Mouse (Mus musculus) heart, embryonic 11.5 days (tissue): Measurements from ENCODE around the gene Heg1. TPM values are rescaled to one million over a fixed set of nuclear protein-coding genes. Genes with fewer than 3 reads are reported as not detected.

ENCODE experiments used
- ATAC-seq: fragments of 200-750 bp; cut with Nextera tagmentation; replicated peaks from 2 replicates; pipeline ENCODE4 v1.8.0; 2017; ENCODE audit warnings: moderate library complexity; ENCODE audit not compliant: insufficient number of reproducible peaks, low FRiP score, low TSS enrichment
- H3K27ac ChIP-seq: fragments of 300-500 bp; sonication (generic); 2 replicates; pipeline ENCODE4 v1.5.1; 2014; ENCODE audit warnings: mild to moderate bottlenecking, low read depth, low read length
- H3K27me3 ChIP-seq: fragments of 300-500 bp; sonication (generic); 2 replicates; pipeline ENCODE4 v1.6.1; 2014; ENCODE audit warnings: mild to moderate bottlenecking, low read length, mixed read lengths; ENCODE audit not compliant: control insufficient read depth, insufficient read depth
- H3K36me3 ChIP-seq: fragments of 300-500 bp; sonication (generic); 2 replicates; pipeline ENCODE4 v1.6.1; 2014; ENCODE audit warnings: mild to moderate bottlenecking, low read length, moderate library complexity, mixed read lengths; ENCODE audit not compliant: control insufficient read depth, insufficient read depth
- H3K4me1 ChIP-seq: fragments of 300-500 bp; sonication (generic); 2 replicates; pipeline ENCODE4 v1.6.1; 2014; ENCODE audit warnings: low read length; ENCODE audit not compliant: control insufficient read depth, insufficient read depth
- H3K4me2 ChIP-seq: fragments of 300-500 bp; sonication (generic); 2 replicates; pipeline ENCODE4 v1.6.1; 2014; ENCODE audit warnings: mild to moderate bottlenecking, moderate library complexity
- H3K4me3 ChIP-seq: fragments of 300-500 bp; sonication (generic); 2 replicates; pipeline ENCODE4 v1.5.1; 2014; ENCODE audit warnings: low read depth, low read length
- H3K9ac ChIP-seq: fragments of 300-500 bp; sonication (generic); 2 replicates; pipeline ENCODE4 v1.6.1; 2014; ENCODE audit warnings: mild to moderate bottlenecking, low read depth, low read length, moderate library complexity
- H3K9me3 ChIP-seq: fragments of 300-500 bp; sonication (generic); replicated peaks from 2 replicates; pipeline ENCODE4 v1.6.1; 2016; ENCODE audit warnings: low read length; ENCODE audit not compliant: control insufficient read depth
- WGBS: fragments of 180-500 bp; shearing (Covaris S2); extraction: QIAGEN DNeasy Blood & Tissue Kit; methylation state at CpG from one replicate; pipeline ENCODE4 v1.1.7; 2014; ENCODE audit not compliant: insufficient replicate concordance; 5-methylcytosine and 5-hydroxymethylcytosine counted together
- polyA plus RNA-seq: library from polyadenylated mRNA; unstranded; fragments of >200 nt; fragmentation: Nextera tagmentation; extraction: Ambion mirVana; gene quantifications from 2 replicates; pipeline ENCODE4 v1.2.1, GENCODE M21; 2014

Heg1 gene
- polyA plus RNA-seq, 1 experiment from 2014 or later, result 31.3 TPM

DNA sequence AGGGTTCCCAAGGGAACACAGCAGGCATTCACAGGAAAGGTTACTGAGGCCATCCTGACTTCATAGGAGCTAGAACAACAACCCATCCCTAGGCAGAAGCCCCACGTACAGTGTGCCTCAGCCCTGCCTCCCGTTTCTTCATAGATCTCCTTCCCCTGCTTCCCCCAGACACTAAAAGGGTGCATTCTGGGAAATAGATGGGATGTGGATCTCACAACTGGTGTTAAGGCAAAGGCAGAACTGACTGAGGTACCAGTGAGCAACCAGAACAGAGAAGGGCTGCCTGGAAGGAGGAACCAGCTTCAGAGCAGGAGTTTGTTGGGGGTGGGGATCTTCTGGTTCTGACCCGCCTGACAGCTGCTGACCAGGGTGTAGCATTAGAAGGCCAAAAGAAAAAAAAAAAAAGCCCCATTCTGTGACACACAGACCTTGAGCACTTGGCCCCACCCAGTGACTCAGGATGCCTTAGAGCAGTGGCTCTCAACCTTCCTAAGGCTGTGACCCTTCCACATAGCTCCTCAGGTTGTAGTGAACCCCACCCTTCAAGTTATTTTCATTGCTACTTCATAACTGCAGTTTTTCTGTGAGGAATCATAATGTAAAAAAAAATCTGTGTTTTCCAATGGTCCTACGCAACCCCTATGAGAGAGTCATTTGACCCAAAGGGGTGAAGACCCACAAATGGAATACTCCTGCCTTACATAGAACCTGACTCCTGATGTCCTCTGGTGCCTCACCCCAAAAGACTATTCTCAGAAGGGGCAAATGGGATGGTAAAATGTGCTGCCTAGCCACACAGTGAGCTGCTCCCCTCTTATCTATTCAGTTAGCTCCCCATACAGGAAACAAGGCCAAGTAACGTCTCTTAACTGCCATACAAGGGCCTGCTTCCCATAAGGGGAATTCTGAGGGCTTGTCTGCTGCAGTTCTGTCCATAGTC, 97.9 kb downstream of the Heg1 start:
- H3K27ac ChIP-seq, result no peak overlapping the region
- no peak overlapping the region for H3K4me3 ChIP-seq
- 49% methylated on average over 5 of the region's 5 CpGs for WGBS
- no peak overlapping the region for H3K4me2 ChIP-seq
- no peaks in the 10 kb centered on the region for H3K27me3 ChIP-seq
- no peaks in the 10 kb centered on the region for H3K36me3 ChIP-seq
- ATAC-seq, result no peak
- 0 out of 2 replicates have a peak, but pooled peaks cover 6% of the 10 kb centered on the region for H3K4me1 ChIP-seq
- no peaks in the 10 kb centered on the region for H3K9me3 ChIP-seq
- H3K9ac ChIP-seq, result no peak overlapping the region

DNA sequence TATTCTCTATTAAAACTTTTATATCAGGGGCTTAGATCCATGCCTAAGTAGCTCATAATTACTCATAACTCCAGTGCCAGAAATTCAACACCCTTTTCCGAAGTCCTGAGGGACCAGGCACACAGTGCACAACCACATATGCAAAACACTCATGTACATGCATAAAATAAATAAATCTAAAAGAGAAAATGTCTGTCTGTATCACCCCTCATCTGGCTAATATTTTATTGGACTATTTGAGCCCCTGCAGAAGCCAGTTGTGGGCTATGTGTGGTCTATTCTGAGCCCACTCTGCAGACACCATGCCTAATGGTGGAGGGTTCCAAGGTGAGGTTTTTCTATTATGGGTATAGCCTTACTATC, 98.5 kb downstream of the Heg1 start:
- Histone ChIP-seq H3K36me3 (no peaks in the 10 kb centered on the region), H3K4me3 (no peak overlapping the region), H3K4me1 (0 out of 2 replicates have a peak, but pooled peaks cover 6% of the 10 kb centered on the region), H3K27me3 (no peaks in the 10 kb centered on the region), H3K9me3 (no peaks in the 10 kb centered on the region), H3K9ac (no peak overlapping the region), H3K27ac (no peak overlapping the region), H3K4me2 (no peak overlapping the region)
- WGBS, result 85% methylated on average over 1 of the region's 1 CpGs
- ATAC-seq, result no peak

DNA sequence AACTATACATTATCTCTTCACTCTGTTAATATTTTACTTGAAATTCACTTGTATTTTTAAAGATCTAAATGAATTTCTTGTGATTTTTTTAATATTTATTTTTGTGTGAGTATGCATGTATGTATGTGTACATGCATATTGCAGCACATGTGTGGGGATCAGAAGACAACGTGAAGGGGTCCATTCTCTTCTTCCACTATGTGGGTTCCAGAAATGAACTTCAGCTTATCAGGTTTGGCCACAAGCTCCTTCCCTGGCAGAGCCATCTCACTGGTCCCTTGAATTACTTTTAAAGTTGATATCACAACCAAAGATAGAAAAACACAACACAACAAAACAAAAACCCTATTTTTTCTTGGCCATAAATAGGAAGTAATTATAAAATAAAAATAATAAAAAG, 100.4 kb downstream of the Heg1 start:
- H3K36me3 ChIP-seq, result no peaks in the 10 kb centered on the region
- no peak overlapping the region for H3K27ac ChIP-seq
- no peak overlapping the region for H3K4me3 ChIP-seq
- 0 out of 2 replicates have a peak, but pooled peaks cover 6% of the 10 kb centered on the region for H3K4me1 ChIP-seq
- WGBS, result 71% methylated on average over 1 of the region's 1 CpGs
- no peaks in the 10 kb centered on the region for H3K9me3 ChIP-seq
- H3K4me2 ChIP-seq, result no peak overlapping the region
- H3K9ac ChIP-seq, result no peak overlapping the region
- no peak for ATAC-seq
- H3K27me3 ChIP-seq, result no peaks in the 10 kb centered on the region

DNA sequence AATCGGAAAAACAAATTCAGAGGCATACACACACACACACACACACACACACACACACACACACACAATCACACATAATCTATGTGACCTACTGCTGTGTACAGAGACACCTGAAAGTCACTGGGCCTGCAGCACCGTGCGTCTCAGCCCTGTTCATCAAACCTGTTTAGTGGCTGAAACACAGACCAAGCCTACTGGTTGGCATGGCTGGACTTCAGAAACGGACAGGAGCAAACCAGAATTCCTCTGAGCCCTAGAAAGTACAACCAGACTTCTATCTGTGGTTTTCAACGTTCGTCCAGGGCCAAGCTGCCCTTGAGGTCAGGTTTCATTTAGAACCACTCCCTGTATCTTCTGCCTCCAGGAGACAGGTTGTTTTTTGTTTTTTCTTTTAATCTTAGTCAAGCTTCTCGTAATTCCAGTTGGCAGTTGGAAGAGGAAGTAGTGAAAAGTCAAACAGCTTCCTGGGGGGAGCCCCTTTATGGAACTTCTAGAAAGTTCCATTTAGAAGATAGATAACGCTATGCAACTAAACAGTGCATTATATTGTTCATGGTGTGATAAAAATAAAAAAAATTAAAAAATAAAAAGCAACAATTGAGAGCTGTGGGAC, 101.0 kb downstream of the Heg1 start:
- no peak for ATAC-seq
- 67% methylated on average over 8 of the region's 8 CpGs for WGBS
- H3K27me3 ChIP-seq, result no peaks in the 10 kb centered on the region
- H3K36me3 ChIP-seq, result no peaks in the 10 kb centered on the region
- H3K4me3 ChIP-seq, result no peak overlapping the region
- no peaks in the 10 kb centered on the region for H3K9me3 ChIP-seq
- H3K4me1 ChIP-seq, result 0 out of 2 replicates have a peak, but pooled peaks cover 6% of the 10 kb centered on the region
- H3K9ac ChIP-seq, result no peak overlapping the region
- no peak overlapping the region for H3K27ac ChIP-seq
- H3K4me2 ChIP-seq, result no peak overlapping the region

DNA sequence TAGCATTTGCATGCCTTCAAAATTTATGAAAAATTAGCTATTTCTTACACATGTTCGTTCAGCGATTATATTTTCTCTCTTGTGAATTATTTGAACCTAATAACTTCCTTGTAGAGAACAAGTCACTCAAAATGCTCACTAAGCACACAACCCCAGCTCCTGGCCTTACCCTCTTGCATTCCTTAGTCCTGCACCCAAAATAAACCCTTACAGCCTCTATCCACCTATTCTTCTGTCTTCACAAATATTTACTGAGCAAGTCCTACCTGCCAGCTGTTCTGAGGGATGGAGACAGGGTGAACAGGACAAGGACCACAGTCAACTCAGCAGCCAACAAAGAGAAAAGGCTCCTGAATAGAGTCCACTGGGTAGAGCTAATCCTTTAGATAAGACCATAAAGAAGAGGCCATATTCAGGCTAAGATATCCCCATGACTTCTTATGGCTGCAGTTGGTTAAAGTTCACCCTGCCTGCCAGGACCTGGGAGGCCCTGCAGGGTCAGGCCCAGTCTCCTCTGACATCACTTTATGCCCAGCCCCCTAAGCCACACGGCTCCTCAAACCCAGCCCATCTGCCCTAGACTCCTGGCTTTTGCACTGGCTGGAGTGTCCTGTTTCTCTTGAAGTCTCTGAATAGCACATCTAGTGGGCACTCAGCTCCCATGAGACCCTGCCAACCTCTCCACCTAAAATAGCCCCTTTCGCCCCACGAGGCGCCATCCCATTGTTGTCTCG, 102.7 kb downstream of the Heg1 start:
- Histone ChIP-seq H3K4me3 (no peak overlapping the region), H3K4me1 (0 out of 2 replicates have a peak, but pooled peaks cover 6% of the 10 kb centered on the region), H3K9me3 (no peaks in the 10 kb centered on the region), H3K9ac (no peak overlapping the region), H3K27ac (no peak overlapping the region), H3K4me2 (no peak overlapping the region), H3K36me3 (no peaks in the 10 kb centered on the region), H3K27me3 (no peaks in the 10 kb centered on the region)
- no peak for ATAC-seq
- 66% methylated on average over 7 of the region's 7 CpGs for WGBS

DNA sequence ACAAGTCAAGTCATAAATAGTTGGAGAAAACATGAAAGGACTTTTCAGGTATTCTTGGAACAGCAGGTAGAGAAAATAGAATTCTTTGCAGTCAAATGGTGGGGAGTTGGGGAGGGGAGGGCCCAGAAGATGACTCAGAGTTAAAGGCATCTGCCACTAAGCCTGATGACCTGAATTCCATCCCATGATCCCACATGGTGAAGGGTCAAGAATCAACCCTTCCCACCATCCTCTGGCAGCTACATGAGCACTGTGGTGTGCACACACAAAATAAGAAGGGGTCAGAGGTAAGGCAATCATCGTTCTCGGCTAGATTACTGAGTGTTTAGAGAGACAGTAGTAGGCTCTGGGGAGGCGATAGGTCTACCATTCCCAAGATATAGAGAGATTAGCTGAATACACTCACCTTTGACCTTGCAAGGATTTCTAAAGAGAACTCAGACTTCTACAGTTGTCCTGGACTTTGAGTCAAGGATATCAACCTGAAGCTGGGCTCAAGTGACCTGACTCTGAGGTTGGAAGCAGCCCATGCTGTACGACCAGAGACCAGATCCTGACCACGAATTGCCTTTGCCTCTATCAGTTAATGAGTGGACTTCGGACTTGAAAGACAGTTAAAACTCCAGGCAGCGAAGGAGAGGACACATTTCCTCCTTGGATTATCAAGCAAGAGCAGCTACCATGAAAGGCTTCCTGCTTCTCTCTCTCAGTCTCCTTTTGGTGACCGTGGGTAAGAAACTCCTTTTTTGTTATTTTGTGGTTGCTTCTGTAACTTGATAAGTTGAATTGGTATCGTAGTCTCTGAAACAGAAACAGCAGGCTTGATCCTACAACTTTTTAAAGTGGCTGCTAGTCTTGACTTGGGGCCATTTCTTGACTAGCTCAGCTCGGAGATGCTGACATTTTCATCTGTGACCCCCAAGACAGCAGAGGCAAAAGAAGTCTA, 109.9 kb downstream of the Heg1 start, which contains the start of gene Muc13:
Muc13 (plus strand) TSS at position 192 of the 946 bp plus-strand sequence.
- no peak for ATAC-seq
- H3K4me3 ChIP-seq, result no peak within 1 kb of the TSS
- 64% methylated on average over 10 of the region's 10 CpGs for WGBS
- H3K4me1 ChIP-seq, result no peaks in the 10 kb centered on the region
- H3K27ac ChIP-seq, result no peak within 1 kb of the TSS
- no peaks in the 10 kb centered on the region for H3K27me3 ChIP-seq
- H3K9ac ChIP-seq, result no peak within 1 kb of the TSS
- no peak within 1 kb of the TSS for H3K4me2 ChIP-seq
- no peaks in the 10 kb centered on the region for H3K36me3 ChIP-seq
- no peaks in the 10 kb centered on the region for H3K9me3 ChIP-seq

DNA sequence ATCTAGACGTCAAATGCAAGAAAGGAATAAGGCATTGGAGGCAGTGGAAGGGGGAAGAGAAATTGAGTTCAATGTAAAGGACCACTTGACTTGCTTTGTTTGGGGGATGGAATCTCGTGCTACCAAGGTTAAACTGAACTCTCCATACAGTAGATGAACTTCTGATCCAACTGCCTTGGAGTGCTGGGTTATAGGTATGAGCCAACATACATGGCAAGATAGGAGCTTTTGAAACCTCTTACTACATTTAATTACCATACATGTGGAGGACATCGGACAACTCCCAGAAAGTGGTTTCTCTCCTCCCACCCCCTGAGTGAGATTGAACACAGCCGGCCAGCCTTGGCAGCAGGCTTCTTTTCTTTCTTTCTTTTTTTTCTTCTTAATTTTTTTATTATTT, 110.9 kb downstream of the Heg1 start:
- WGBS, result 64% methylated on average over 4 of the region's 4 CpGs

DNA sequence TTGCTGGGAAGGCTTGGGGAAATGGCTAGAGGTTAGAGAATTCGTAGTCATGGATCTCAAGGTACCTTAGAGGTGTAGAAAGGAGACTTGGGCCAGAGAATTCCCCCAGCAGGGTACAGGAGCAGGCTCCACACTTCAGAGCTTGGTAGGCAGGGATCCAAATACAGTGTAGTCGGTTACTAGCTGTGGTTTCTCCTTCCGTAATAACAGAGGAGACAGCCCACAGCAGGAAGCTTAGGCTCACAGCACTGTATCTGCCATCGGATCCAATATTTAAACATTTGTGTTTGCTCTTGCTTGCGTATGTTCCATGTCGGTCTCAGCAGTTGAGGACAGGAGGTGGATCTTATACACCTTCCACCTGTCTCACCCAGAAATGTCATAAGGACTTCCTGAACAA, 111.7 kb downstream of the Heg1 start:
- Histone ChIP-seq H3K9ac (no peak overlapping the region), H3K4me1 (no peaks in the 10 kb centered on the region), H3K9me3 (no peaks in the 10 kb centered on the region), H3K4me2 (no peak overlapping the region), H3K27ac (no peak overlapping the region), H3K4me3 (no peak overlapping the region), H3K36me3 (no peaks in the 10 kb centered on the region), H3K27me3 (no peaks in the 10 kb centered on the region)
- ATAC-seq, result no peak
- WGBS, result 76% methylated on average over 6 of the region's 6 CpGs

More for the DNA sequence above, 110.9 kb downstream of the Heg1 start:
- no peaks in the 10 kb centered on the region for H3K36me3 ChIP-seq
- no peaks in the 10 kb centered on the region for H3K4me1 ChIP-seq
- H3K9me3 ChIP-seq, result no peaks in the 10 kb centered on the region
- no peak overlapping the region for H3K9ac ChIP-seq
- H3K4me3 ChIP-seq, result no peak overlapping the region
- no peak for ATAC-seq
- no peaks in the 10 kb centered on the region for H3K27me3 ChIP-seq
- H3K4me2 ChIP-seq, result no peak overlapping the region
- H3K27ac ChIP-seq, result no peak overlapping the region
